Mouse (Mus musculus): Measurements from ENCODE around the gene Pdhx. TPM values are rescaled to one million over a fixed set of nuclear protein-coding genes. Genes with fewer than 3 reads are reported as not detected.

Pdhx gene
- polyA plus RNA-seq, 1 experiment: 4.9 TPM

DNA sequence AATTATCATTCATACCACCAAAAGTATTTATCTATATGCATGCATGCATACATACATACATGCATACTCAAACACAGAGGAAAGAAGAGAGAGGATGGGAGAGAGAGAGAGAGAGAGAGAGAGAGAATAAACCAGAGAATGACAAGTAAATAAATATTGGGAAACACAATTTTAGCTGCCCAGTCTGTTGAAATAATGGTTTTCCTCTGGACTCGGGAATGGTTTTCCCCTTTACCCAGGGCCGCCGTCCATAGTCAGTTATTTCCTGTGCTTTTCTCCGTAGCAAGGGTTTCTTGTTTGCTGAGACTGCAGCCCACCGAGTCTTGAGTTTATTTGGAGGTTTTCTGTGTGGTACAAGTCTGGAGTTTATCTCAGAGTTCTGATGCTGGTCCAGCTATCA is 8.4 kb upstream of the Pdhx start:
- 71% methylated on average over 5 of the region's 5 CpGs for WGBS
- Histone ChIP-seq H3K36me3 (ENCODE audit: control insufficient read depth, insufficient read depth, low read length) (no peaks in the 10 kb centered on the region), H3K4me1 (ENCODE audit: control insufficient read depth, insufficient read depth, insufficient read length, low read length) (no peaks in the 10 kb centered on the region), H3K27me3 (ENCODE audit: control insufficient read depth, insufficient read depth, low read length) (no peaks in the 10 kb centered on the region), H3K27ac (ENCODE audit: insufficient read depth, low read depth, low read length) (no peak overlapping the region), H3K4me3 (ENCODE audit: low read depth, low read length) (no peak overlapping the region)
- TF ChIP-seq CTCF (IDR thresholded peaks at IDR 0.05; ENCODE audit: extremely low read depth, insufficient read length, insufficient replicate concordance, low read depth, low read length): no peak
- no peak for TF ChIP-seq POLR2A (IDR thresholded peaks at IDR 0.05; ENCODE audit: low read depth, low read length)

DNA sequence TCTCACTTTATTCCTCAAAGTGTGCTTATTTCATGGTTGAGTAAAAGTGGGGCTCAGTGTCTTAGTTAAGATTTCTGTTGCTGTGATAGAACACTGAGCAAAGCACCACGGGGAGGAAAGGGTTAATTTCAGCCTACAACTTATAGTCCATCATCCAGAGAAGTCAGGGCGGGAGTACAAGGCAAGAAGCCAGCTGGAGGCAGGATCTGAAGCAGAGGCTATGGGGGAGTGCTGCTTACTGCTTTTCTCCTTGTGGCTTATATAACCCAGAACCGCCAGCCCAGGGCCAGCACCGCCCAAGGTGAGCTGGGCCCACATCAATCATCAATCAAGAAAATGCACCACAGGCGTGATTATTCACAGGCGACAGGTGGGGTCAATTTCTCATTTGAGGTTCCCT is 7.8 kb upstream of the Pdhx start:
- no peak overlapping the region for H3K27ac ChIP-seq (ENCODE audit: insufficient read depth, low read depth, low read length)
- no peak for TF ChIP-seq CTCF (IDR thresholded peaks at IDR 0.05; ENCODE audit: extremely low read depth, insufficient read length, insufficient replicate concordance, low read depth, low read length)
- TF ChIP-seq POLR2A (IDR thresholded peaks at IDR 0.05; ENCODE audit: low read depth, low read length): no peak
- H3K4me1 ChIP-seq (ENCODE audit: control insufficient read depth, insufficient read depth, insufficient read length, low read length): no peaks in the 10 kb centered on the region
- no peaks in the 10 kb centered on the region for H3K36me3 ChIP-seq (ENCODE audit: control insufficient read depth, insufficient read depth, low read length)
- WGBS: 60% methylated on average over 6 of the region's 6 CpGs
- no peak overlapping the region for H3K4me3 ChIP-seq (ENCODE audit: low read depth, low read length)
- H3K27me3 ChIP-seq (ENCODE audit: control insufficient read depth, insufficient read depth, low read length): no peaks in the 10 kb centered on the region

DNA sequence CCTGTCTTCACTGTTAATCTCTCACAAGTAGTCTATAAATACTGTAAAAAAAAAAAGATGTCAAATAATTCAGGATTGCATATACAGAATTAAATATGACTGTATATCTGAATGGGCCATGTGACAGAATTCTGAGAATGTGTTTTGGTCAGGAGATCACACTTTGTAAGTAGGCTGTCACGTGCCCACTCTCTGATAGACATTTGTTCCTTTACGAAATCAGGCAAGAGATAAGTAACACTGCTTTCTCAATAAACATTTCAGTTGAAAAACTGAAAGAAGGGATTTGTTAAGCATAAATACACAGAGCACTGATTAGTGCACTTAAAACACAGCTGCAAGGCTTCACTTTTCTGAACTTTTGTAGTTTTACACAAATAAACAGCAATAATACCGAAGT is 2.7 kb downstream of the Pdhx start:
- H3K27ac ChIP-seq (ENCODE audit: insufficient read depth, low read depth, low read length): no peak overlapping the region
- 56% methylated on average over 3 of the region's 3 CpGs for WGBS

DNA sequence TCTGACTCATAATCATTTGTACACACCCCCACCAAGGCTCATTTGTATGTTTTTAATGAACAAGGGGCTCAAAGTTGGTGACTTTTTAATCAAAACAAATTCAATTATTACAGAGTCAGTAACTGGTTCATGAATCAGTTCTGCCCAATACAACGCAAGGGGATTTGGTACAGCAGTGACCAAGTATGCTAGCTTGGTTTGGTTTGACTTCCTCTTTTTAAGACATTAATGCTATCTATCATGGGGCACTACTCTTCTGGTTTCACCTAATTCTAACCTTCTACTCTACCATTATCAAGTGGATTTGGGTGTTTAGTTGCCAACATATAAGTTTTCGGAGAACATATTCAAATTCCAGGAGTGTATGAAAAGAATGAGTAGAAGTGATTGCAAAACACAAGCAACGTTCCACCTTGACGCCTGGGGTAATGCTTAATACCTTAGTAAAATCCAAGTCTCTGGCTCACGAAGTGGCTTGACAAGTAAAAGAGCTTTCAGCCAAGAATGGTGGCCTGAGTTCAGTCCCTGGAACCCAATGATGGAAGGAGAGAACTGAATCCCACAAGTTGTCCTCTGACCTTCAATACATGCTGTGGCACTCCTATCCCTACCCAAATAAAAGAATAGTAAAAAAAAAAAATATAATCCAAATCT is 3.4 kb downstream of the Pdhx start:
- no peak for TF ChIP-seq CTCF (IDR thresholded peaks at IDR 0.05; ENCODE audit: extremely low read depth, insufficient read length, insufficient replicate concordance, low read depth, low read length)
- no peak for TF ChIP-seq POLR2A (IDR thresholded peaks at IDR 0.05; ENCODE audit: low read depth, low read length)
- WGBS: 91% methylated on average over 5 of the region's 5 CpGs
- Histone ChIP-seq H3K27ac (ENCODE audit: insufficient read depth, low read depth, low read length) (no peak overlapping the region), H3K4me1 (ENCODE audit: control insufficient read depth, insufficient read depth, insufficient read length, low read length) (no peaks in the 10 kb centered on the region), H3K36me3 (ENCODE audit: control insufficient read depth, insufficient read depth, low read length) (no peaks in the 10 kb centered on the region), H3K4me3 (ENCODE audit: low read depth, low read length) (no peak overlapping the region), H3K27me3 (ENCODE audit: control insufficient read depth, insufficient read depth, low read length) (no peaks in the 10 kb centered on the region)

More for the DNA sequence above, 2.7 kb downstream of the Pdhx start:
- no peaks in the 10 kb centered on the region for H3K4me1 ChIP-seq (ENCODE audit: control insufficient read depth, insufficient read depth, insufficient read length, low read length)
- no peaks in the 10 kb centered on the region for H3K36me3 ChIP-seq (ENCODE audit: control insufficient read depth, insufficient read depth, low read length)
- TF ChIP-seq POLR2A (IDR thresholded peaks at IDR 0.05; ENCODE audit: low read depth, low read length) (no peak), CTCF (IDR thresholded peaks at IDR 0.05; ENCODE audit: extremely low read depth, insufficient read length, insufficient replicate concordance, low read depth, low read length) (no peak)
- no peak overlapping the region for H3K4me3 ChIP-seq (ENCODE audit: low read depth, low read length)
- H3K27me3 ChIP-seq (ENCODE audit: control insufficient read depth, insufficient read depth, low read length): no peaks in the 10 kb centered on the region

DNA sequence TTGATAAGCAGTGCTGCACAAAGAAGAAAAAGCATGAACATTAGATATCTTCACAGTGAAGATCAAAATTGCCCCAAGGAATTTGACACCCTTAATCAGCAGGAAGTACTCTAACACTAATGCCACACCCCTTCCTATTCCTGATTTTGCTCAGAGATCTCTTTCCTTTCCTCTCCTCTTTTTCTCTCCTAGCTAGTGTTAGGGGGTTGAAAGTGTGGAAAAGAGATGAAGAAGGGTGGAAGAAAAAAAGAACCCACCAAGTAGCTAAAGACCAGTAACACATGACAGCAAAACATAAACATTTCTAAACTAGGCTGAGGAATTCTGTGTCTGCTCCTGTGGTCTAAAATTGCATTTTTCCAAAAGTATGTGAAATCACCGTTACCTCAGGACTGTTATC is 4.7 kb downstream of the Pdhx start:
- Histone ChIP-seq H3K4me3 (ENCODE audit: low read depth, low read length) (no peak overlapping the region), H3K4me1 (ENCODE audit: control insufficient read depth, insufficient read depth, insufficient read length, low read length) (no peaks in the 10 kb centered on the region), H3K36me3 (ENCODE audit: control insufficient read depth, insufficient read depth, low read length) (no peaks in the 10 kb centered on the region), H3K27me3 (ENCODE audit: control insufficient read depth, insufficient read depth, low read length) (no peaks in the 10 kb centered on the region), H3K27ac (ENCODE audit: insufficient read depth, low read depth, low read length) (no peak overlapping the region)
- WGBS: 80% methylated on average over 1 of the region's 1 CpGs
- no peak for TF ChIP-seq POLR2A (IDR thresholded peaks at IDR 0.05; ENCODE audit: low read depth, low read length)
- no peak for TF ChIP-seq CTCF (IDR thresholded peaks at IDR 0.05; ENCODE audit: extremely low read depth, insufficient read length, insufficient replicate concordance, low read depth, low read length)

DNA sequence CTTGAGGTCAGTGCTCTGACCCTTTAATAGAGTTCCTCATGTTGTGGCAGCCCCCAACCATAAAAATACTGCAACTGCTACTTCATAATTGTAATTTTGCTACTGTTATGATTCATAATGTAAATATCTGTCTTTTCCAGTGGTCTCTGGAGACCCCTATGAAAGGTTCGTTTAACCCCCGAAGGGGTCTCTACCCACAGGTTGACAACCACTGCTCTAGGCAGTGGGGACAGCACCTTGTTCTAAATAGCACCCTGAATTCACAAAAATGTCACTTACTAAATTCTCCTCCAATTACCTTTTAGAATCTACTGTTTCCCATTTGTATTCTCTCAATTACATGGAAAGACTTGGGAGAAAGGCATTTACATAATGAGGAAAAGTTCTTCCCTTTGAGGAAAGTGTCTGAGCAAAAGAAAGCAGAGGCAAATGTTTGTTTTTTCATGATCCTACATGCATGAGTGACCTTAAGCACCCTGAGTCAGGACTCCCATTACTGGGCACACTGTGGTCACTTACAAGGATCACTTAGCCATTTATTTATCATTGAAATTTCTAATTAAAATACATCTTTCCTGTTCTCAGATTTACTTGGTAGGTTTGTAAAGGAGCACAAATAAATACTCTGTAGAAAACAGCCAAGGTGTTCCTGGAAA is 5.6 kb downstream of the Pdhx start:
- no peaks in the 10 kb centered on the region for H3K36me3 ChIP-seq (ENCODE audit: control insufficient read depth, insufficient read depth, low read length)
- peaks cover 3% of the 10 kb centered on the region; the same call in 1 of the 2 replicates for H3K4me1 ChIP-seq (ENCODE audit: control insufficient read depth, insufficient read depth, insufficient read length, low read length)
- WGBS: 88% methylated on average over 2 of the region's 2 CpGs
- no peaks in the 10 kb centered on the region for H3K27me3 ChIP-seq (ENCODE audit: control insufficient read depth, insufficient read depth, low read length)
- TF ChIP-seq CTCF (IDR thresholded peaks at IDR 0.05; ENCODE audit: extremely low read depth, insufficient read length, insufficient replicate concordance, low read depth, low read length) (no peak), POLR2A (IDR thresholded peaks at IDR 0.05; ENCODE audit: low read depth, low read length) (no peak)
- no peak overlapping the region for H3K4me3 ChIP-seq (ENCODE audit: low read depth, low read length)
- H3K27ac ChIP-seq (ENCODE audit: insufficient read depth, low read depth, low read length): no peak overlapping the region

DNA sequence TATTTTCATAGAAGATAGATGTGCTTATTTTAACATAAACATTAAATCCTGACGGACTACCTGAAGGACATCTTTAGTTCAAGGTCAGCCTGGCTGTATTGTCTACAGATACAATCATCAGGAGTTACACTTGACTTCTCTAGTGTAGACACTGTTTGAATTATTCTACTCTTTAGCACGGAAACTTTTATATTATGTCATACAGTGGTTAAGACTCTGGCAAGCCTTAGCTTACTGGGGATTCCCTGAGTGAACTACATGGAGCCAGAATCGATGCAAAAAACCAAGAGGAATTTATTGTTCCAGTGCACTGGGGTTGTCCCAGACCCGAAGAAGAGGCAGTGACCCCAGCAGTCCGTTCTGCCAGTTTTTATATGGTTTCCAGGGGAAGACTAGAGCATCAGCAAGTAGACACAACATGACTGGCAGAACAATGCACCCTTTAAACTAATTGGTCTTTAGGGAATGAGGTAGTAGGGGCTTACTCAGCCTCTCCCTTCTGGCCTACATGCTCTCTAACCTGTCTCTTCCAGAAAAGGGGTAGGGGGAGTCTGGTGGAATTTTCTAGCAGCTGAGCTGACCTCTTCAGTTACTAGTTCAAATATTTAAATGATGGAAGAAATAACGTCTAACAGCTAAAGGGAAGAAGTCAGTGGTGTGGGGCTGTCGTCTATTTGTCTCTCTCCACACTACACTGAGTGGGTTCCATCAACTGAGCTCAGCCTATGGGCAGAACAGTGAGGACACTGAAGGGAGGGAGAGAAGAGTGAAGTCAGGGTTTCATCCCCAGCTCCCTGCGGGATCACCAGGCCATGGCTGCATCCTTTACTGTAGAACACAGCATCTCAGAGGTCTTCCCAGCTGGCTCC is 6.4 kb downstream of the Pdhx start:
- Histone ChIP-seq H3K36me3 (ENCODE audit: control insufficient read depth, insufficient read depth, low read length) (no peaks in the 10 kb centered on the region), H3K4me3 (ENCODE audit: low read depth, low read length) (no peak overlapping the region), H3K4me1 (ENCODE audit: control insufficient read depth, insufficient read depth, insufficient read length, low read length) (peaks cover 3% of the 10 kb centered on the region; the same call in 1 of the 2 replicates), H3K27me3 (ENCODE audit: control insufficient read depth, insufficient read depth, low read length) (no peaks in the 10 kb centered on the region), H3K27ac (ENCODE audit: insufficient read depth, low read depth, low read length) (no peak overlapping the region)
- 79% methylated on average over 8 of the region's 8 CpGs for WGBS
- no peak for TF ChIP-seq CTCF (IDR thresholded peaks at IDR 0.05; ENCODE audit: extremely low read depth, insufficient read length, insufficient replicate concordance, low read depth, low read length)
- no peak for TF ChIP-seq POLR2A (IDR thresholded peaks at IDR 0.05; ENCODE audit: low read depth, low read length)

Measured in small intestine, adult 2 months (tissue).